Mouse (Mus musculus): ENCODE results near the gene Kcnab3.

Gene Kcnab3

DNA sequence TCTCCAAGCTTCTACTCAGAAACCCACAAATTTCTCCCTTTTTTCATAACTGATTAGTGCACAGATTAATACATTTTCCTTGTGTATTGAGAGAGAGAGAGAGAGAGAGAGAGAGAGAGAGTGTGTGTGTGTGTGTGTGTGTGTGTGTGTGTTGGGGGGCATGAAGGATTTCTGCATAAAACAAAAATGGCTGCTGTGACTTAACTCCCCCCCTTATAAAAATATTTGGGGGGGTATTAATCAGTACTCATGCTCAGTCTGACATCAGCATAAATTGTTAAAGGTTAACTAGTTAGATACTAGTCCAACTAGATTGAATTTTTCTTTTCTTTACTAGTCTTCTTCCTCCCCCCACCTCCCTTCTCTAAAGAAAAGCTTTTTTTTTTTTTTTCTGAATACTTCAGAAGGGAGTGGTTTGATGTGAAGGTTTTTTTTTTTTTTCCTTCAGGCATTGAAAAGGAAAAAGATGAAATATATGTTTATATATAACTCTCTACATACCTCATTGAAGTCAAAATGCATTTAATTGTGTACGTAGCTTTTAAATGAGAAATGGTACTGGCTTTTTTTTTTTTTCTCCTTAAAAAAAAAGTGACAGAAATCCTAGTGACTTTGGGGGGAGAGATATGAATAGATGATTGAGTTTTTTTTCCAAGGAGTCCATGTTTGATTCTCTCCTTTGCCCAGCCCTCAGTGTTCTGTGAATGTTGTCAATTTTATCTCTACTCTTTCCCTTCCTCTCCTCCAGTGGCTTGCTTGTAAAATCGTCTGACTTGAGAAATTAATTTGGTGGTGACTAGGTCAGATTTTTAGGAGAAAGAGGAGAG, 44.1 kb downstream of the Kcnab3 start:
- no peak for DNase-seq (ENCODE audit: low spot score in 2 of 2)

DNA sequence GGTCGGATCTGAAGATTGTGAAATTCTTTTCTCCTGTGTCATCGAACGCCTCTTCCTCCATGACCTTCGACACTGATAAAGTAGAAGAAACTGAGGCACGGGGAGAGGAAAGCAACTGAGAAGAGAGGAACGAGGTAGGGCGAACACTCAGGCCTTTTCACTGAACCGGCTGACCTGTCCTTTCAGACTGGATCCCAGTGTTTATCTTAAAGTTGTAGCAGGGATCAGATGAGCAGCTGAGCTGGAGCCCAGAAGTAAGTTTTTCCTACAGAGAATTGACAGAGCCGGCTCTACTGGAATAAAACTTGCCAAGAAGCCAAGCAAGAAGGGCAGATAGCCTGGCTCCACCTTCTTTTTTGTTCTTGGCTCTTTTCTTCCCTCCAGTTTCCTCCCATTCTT, 44.8 kb downstream of the Kcnab3 start:
- no peak for DNase-seq (ENCODE audit: low spot score in 2 of 2)

DNA sequence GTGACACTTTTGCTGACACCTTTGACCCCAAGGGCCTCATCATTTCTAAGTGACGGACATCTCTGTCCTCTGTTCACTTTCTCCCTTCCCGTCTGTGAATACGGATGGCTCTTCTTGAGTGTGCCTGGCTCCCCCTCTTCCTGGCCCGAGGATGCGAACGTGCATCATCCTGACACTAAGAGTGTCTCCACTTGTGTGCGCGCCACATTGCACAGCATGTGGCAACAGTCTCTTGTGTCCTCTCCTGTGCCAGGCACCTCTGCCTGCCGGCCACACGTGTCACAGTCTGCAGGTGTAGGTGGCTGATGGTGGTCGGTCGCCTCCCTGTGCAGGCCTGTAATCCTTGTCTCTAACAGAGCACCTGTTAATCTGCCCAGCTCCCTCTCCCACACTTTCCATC, 45.5 kb downstream of the Kcnab3 start:
- no peak for DNase-seq (ENCODE audit: low spot score in 2 of 2)

DNA sequence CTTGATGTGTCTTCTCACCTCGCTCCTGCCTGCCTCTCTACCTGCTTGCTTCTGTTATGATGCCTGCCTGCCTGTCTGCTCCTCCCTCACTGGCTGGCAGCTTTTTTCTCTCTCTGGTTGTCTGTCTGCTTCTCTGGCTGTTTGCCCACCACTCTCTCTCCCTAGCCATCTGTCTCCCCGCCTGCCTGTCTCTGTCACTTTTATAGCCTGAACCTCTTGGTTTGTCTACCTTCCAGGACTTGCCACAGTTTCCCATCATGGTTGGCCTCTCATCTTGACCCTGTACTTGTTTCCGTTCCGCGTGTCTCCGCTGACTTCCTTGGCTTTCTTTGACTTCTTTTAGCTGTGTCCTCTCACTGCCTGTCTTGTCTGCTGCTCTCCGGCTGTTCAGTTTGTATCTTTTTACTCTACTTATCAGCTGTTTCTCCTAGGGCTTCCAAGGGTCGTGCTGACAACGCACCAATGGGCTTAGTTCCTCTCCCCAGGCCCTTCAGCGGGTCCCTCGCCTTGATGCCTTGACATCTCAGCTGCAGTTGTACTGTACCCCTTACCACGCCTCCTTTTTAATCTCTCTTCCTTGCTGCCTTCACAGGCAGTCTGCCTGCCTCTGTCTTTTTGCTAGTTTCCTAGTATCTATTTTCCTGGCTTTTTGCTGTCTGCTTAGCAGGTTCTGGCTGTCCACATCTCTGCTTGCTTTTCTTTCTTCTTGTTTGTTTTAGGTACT, 46.2 kb downstream of the Kcnab3 start:
- DNase-seq (ENCODE audit: low spot score in 2 of 2): no peak

DNA sequence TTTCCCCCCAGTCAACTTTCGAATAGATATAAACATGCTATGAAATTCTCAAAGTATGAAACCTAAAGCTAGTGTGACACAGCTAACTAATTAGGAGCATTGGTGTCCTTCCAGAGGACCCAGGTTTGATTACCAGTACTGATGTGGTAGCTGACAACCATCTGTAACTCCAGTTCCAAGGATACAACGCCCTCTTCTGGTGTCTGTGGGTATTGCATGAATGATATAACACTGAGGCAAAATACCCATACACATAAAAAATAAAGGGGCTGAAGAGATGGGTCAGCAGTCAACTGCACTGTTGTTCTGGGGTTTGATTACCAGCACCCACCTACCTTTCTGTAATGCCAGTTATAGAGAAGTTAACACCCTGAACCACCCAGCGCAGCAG, 46.7 kb downstream of the Kcnab3 start:
- no peak for DNase-seq (ENCODE audit: low spot score in 2 of 2)

DNA sequence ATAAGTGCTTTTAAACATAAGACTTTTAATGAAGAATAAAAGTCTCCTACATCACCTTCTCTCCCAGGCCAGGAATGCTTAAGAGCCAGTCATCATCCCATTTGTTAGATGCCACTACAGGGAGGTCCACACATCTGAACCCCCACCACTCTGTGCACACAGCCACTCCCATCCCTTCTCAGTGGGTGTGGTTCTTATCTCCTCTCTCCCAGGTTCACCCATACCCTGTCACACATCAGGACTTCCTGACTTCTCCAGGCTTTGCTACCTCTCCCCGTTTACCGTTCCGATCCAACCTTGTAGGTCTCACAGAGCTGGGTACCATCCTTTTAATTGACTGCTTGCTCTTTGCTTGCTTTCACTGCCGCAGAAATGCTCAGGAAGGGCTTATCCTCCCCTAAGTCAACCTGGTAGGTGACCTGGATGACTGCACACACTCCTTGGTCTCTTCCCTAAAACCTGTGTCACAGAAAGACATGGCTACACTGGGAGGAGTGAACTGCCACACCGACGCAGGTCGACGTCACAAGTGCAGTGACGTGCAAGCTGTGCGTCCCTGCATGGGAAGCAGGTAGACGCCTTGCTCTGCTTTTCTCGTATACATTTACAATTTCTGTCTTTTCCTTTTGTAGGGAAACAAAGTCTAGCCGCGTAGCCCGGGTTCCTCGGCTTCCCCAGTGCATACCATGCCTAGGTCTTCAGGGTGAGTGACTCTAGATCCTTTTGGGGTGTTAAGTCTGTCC, 47.3 kb downstream of the Kcnab3 start:
- DNase-seq (ENCODE audit: low spot score in 2 of 2): no peak

DNA sequence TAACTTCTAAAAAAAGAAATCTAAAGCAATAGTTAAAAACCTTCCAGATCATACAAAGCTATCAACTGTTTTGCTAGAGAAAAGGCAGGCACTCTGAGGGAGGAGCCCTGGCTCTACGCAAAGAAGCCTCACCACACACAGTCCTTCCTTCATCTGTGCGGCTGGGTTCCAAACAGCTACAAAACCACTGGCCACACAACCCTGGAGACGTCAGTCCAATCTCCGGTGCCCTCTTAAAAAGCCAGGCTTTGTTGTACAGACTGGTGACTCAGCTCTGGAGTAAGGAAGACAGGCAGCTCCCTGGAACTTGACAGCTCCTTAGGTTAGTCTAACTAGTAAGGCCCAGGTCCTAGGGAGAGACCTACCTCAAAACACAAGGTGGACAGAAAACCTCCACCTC, 49.6 kb downstream of the Kcnab3 start:
- DNase-seq (ENCODE audit: low spot score in 2 of 2): no peak

DNA sequence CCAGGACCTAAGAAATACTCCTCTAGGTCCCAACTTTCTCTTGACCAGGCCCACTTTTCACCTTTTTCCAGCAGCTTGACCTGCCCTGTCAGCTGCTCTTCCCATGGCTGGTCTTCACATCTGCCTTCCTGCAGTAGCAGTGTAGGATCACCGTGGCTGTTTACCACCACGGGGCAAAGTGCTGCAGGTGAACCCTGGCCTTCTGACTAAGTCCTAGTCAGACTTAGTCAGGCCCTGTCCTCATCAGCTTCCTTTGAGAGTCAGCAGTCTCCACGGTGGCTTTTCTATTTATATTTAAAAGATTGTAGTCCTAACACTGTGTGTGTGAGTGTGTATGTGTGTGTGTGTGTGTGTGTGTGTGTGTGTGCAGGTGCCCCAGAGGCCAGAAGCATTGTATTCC, 51.7 kb downstream of the Kcnab3 start:
- DNase-seq (ENCODE audit: low spot score in 2 of 2): no peak

DNA sequence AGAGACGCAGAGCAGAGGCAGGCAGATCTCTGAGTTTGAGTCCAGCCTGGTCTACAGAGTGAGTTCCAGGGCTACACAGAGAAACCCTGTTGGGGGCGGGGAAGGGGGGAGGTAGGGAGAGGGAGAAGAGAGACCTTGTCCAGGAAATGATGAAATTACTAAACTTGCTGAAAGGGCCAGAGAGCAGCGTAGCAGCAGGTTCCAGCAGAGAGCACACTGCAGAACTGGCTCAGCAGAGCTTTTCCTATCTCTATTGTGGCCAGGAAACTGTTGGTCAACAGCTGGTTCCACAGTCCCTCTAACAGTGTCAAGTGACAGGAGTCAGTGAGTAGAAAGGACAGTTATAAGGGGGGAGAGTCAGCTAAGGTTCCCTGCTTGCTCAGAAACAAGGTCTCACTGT, 53.5 kb downstream of the Kcnab3 start:
- no peak for DNase-seq (ENCODE audit: low spot score in 2 of 2)

DNA sequence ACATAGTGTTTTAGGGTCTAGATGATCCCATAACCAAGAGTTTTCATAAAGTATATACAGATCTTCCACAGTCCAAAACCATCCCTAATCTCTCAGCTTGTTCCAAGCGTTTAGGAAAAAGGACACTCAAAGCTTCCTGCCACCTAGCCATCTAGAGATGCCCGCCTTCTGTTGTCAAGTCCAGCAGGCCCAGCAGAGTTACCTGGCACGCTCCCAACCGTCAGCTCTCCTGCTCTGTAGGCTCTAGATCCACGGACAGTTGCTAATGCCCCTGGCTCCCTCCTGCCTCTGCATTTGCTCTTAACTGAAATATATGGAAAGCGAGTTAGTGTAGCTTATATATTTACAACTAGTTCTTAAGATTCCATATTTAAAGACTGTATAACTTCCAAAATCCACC, 55.3 kb downstream of the Kcnab3 start:
- DNase-seq (ENCODE audit: low spot score in 2 of 2): no peak
